Mouse (Mus musculus): ENCODE results near the gene Slc25a10. TPM values are rescaled to one million over a fixed set of nuclear protein-coding genes. Genes with fewer than 3 reads are reported as not detected.
A peak's percentile ranks its signal among the peaks of the same experiment; 100 is the strongest.

The Slc25a10 gene
- 65.5 and 70.6 TPM in 2 replicates for polyA plus RNA-seq (2014; fragmentation: Nextera tagmentation; extraction: Ambion mirVana)

- Histone ChIP-seq H3K4me3 (ENCODE audit: low read depth, low read length) (peak within 1 kb of the TSS; percentile 92), H3K9me3 (ENCODE audit: control insufficient read depth, low read length) (no peaks in the 10 kb centered on the region), H3K27ac (ENCODE audit: low read depth, low read length) (peak within 1 kb of the TSS; percentile 86), H3K9ac (ENCODE audit: low read depth, low read length) (peak within 1 kb of the TSS; percentile 95), H3K36me3 (ENCODE audit: control insufficient read depth, insufficient read depth, low read length) (peaks cover 36% of the 10 kb centered on the region), H3K27me3 (replicated peaks; ENCODE audit: control insufficient read depth, insufficient read depth, low read length) (no peaks in the 10 kb centered on the region), H3K4me2 (peak within 1 kb of the TSS; percentile 94), H3K4me1 (replicated peaks; ENCODE audit: control insufficient read depth, insufficient read depth, low read length) (peaks cover 42% of the 10 kb centered on the region)
- WGBS = under 1% methylated on average over 35 of the region's 35 CpGs
- DNase-seq (ENCODE audit: low spot score) (peak; percentile 88), ATAC-seq (replicated peaks; ENCODE audit: low FRiP score) (peak; percentile 84)
Measured at GRCm38 (mm10) chr11:120491317-120492023, at the start of gene Slc25a10. Gene Slc25a10 (plus strand): TSS chr11:120491840.

- no peak within 1 kb of the TSS for H3K27ac ChIP-seq (ENCODE audit: low read depth, low read length)
- ATAC-seq (replicated peaks; ENCODE audit: low FRiP score) = no peak
- H3K9ac ChIP-seq (ENCODE audit: low read depth, low read length) = no peak within 1 kb of the TSS
- WGBS = 83% methylated on average over 3 of the region's 3 CpGs
- H3K36me3 ChIP-seq (ENCODE audit: control insufficient read depth, insufficient read depth, low read length) = no peaks in the 10 kb centered on the region
- DNase-seq (ENCODE audit: low spot score) = no peak
- H3K4me2 ChIP-seq = no peak within 1 kb of the TSS
- no peaks in the 10 kb centered on the region for H3K27me3 ChIP-seq (replicated peaks; ENCODE audit: control insufficient read depth, insufficient read depth, low read length)
- H3K4me1 ChIP-seq (replicated peaks; ENCODE audit: control insufficient read depth, insufficient read depth, low read length) = peaks cover 2% of the 10 kb centered on the region; the same call in 1 of the 2 replicates
- H3K9me3 ChIP-seq (ENCODE audit: control insufficient read depth, low read length) = no peaks in the 10 kb centered on the region
- H3K4me3 ChIP-seq (ENCODE audit: low read depth, low read length) = no peak within 1 kb of the TSS
Measured at GRCm38 (mm10) chr11:120442344-120442743, 49.3 kb upstream of the Slc25a10 start, which contains the start of gene Tspan10. Gene Tspan10 (plus strand): TSS chr11:120442644.

- no peak overlapping the region for H3K9ac ChIP-seq (ENCODE audit: low read depth, low read length)
- H3K9me3 ChIP-seq (ENCODE audit: control insufficient read depth, low read length) = no peaks in the 10 kb centered on the region
- no peak for DNase-seq (ENCODE audit: low spot score)
- no peaks in the 10 kb centered on the region for H3K36me3 ChIP-seq (ENCODE audit: control insufficient read depth, insufficient read depth, low read length)
- no peak overlapping the region for H3K27ac ChIP-seq (ENCODE audit: low read depth, low read length)
- WGBS = 84% methylated on average over 3 of the region's 3 CpGs
- no peak overlapping the region for H3K4me2 ChIP-seq
- H3K27me3 ChIP-seq (replicated peaks; ENCODE audit: control insufficient read depth, insufficient read depth, low read length) = no peaks in the 10 kb centered on the region
- H3K4me3 ChIP-seq (ENCODE audit: low read depth, low read length) = no peak overlapping the region
- H3K4me1 ChIP-seq (replicated peaks; ENCODE audit: control insufficient read depth, insufficient read depth, low read length) = peaks cover 2% of the 10 kb centered on the region; the same call in 1 of the 2 replicates
- ATAC-seq (replicated peaks; ENCODE audit: low FRiP score) = no peak
Measured at GRCm38 (mm10) chr11:120442765-120443280, 48.8 kb upstream of the Slc25a10 start.

- no peak overlapping the region for H3K27ac ChIP-seq (ENCODE audit: low read depth, low read length)
Measured at GRCm38 (mm10) chr11:120444106-120444505, 47.5 kb upstream of the Slc25a10 start.

GRCm38 (mm10) chr11:120445475-120445874, 46.2 kb upstream of the Slc25a10 start:
- Histone ChIP-seq H3K4me2 (no peak overlapping the region), H3K36me3 (ENCODE audit: control insufficient read depth, insufficient read depth, low read length) (no peaks in the 10 kb centered on the region), H3K4me1 (replicated peaks; ENCODE audit: control insufficient read depth, insufficient read depth, low read length) (peaks cover 2% of the 10 kb centered on the region; the same call in 1 of the 2 replicates), H3K9me3 (ENCODE audit: control insufficient read depth, low read length) (no peaks in the 10 kb centered on the region), H3K27ac (ENCODE audit: low read depth, low read length) (no peak overlapping the region), H3K4me3 (ENCODE audit: low read depth, low read length) (no peak overlapping the region), H3K9ac (ENCODE audit: low read depth, low read length) (no peak overlapping the region), H3K27me3 (replicated peaks; ENCODE audit: control insufficient read depth, insufficient read depth, low read length) (no peaks in the 10 kb centered on the region)
- WGBS = 50% methylated on average over 3 of the region's 3 CpGs
- DNase-seq (ENCODE audit: low spot score) (no peak), ATAC-seq (replicated peaks; ENCODE audit: low FRiP score) (no peak)

More at GRCm38 (mm10) chr11:120444106-120444505, 47.5 kb upstream of the Slc25a10 start:
- DNase-seq (ENCODE audit: low spot score) = peak; percentile 19
- no peak for ATAC-seq (replicated peaks; ENCODE audit: low FRiP score)
- Histone ChIP-seq H3K36me3 (ENCODE audit: control insufficient read depth, insufficient read depth, low read length) (no peaks in the 10 kb centered on the region), H3K9me3 (ENCODE audit: control insufficient read depth, low read length) (no peaks in the 10 kb centered on the region), H3K4me1 (replicated peaks; ENCODE audit: control insufficient read depth, insufficient read depth, low read length) (peaks cover 2% of the 10 kb centered on the region; the same call in 1 of the 2 replicates), H3K9ac (ENCODE audit: low read depth, low read length) (no peak overlapping the region), H3K4me2 (no peak overlapping the region), H3K4me3 (ENCODE audit: low read depth, low read length) (no peak overlapping the region), H3K27me3 (replicated peaks; ENCODE audit: control insufficient read depth, insufficient read depth, low read length) (no peaks in the 10 kb centered on the region)
- WGBS = 61% methylated on average over 6 of the region's 6 CpGs

GRCm38 (mm10) chr11:120447179-120447578, 44.5 kb upstream of the Slc25a10 start:
- Histone ChIP-seq H3K27me3 (replicated peaks; ENCODE audit: control insufficient read depth, insufficient read depth, low read length) (no peaks in the 10 kb centered on the region), H3K9me3 (ENCODE audit: control insufficient read depth, low read length) (no peaks in the 10 kb centered on the region), H3K4me2 (no peak overlapping the region), H3K9ac (ENCODE audit: low read depth, low read length) (no peak overlapping the region), H3K4me3 (ENCODE audit: low read depth, low read length) (no peak overlapping the region), H3K36me3 (ENCODE audit: control insufficient read depth, insufficient read depth, low read length) (no peaks in the 10 kb centered on the region), H3K4me1 (replicated peaks; ENCODE audit: control insufficient read depth, insufficient read depth, low read length) (peaks cover 2% of the 10 kb centered on the region; the same call in 1 of the 2 replicates), H3K27ac (ENCODE audit: low read depth, low read length) (no peak overlapping the region)
- ATAC-seq (replicated peaks; ENCODE audit: low FRiP score) (no peak), DNase-seq (ENCODE audit: low spot score) (no peak)
- 78% methylated on average over 7 of the region's 7 CpGs for WGBS

GRCm38 (mm10) chr11:120452246-120452645, 39.4 kb upstream of the Slc25a10 start:
- no peaks in the 10 kb centered on the region for H3K9me3 ChIP-seq (ENCODE audit: control insufficient read depth, low read length)
- H3K4me2 ChIP-seq = no peak overlapping the region
- ATAC-seq (replicated peaks; ENCODE audit: low FRiP score) = no peak
- no peak overlapping the region for H3K4me3 ChIP-seq (ENCODE audit: low read depth, low read length)
- H3K27me3 ChIP-seq (replicated peaks; ENCODE audit: control insufficient read depth, insufficient read depth, low read length) = no peaks in the 10 kb centered on the region
- no peak for DNase-seq (ENCODE audit: low spot score)
- peaks cover 6% of the 10 kb centered on the region for H3K4me1 ChIP-seq (replicated peaks; ENCODE audit: control insufficient read depth, insufficient read depth, low read length)
- no peak overlapping the region for H3K9ac ChIP-seq (ENCODE audit: low read depth, low read length)
- WGBS = 75% methylated on average over 3 of the region's 3 CpGs
- no peak overlapping the region for H3K27ac ChIP-seq (ENCODE audit: low read depth, low read length)
- no peaks in the 10 kb centered on the region; the same call in 1 of the 2 replicates for H3K36me3 ChIP-seq (ENCODE audit: control insufficient read depth, insufficient read depth, low read length)

- ATAC-seq (replicated peaks; ENCODE audit: low FRiP score) (no peak), DNase-seq (ENCODE audit: low spot score) (no peak)
- Histone ChIP-seq H3K9ac (ENCODE audit: low read depth, low read length) (no peak within 1 kb of the TSS), H3K4me2 (no peak within 1 kb of the TSS), H3K9me3 (ENCODE audit: control insufficient read depth, low read length) (no peaks in the 10 kb centered on the region), H3K4me1 (replicated peaks; ENCODE audit: control insufficient read depth, insufficient read depth, low read length) (peaks cover 6% of the 10 kb centered on the region), H3K4me3 (ENCODE audit: low read depth, low read length) (no peak within 1 kb of the TSS), H3K27me3 (replicated peaks; ENCODE audit: control insufficient read depth, insufficient read depth, low read length) (no peaks in the 10 kb centered on the region), H3K27ac (ENCODE audit: low read depth, low read length) (no peak within 1 kb of the TSS), H3K36me3 (ENCODE audit: control insufficient read depth, insufficient read depth, low read length) (no peaks in the 10 kb centered on the region; the same call in 1 of the 2 replicates)
- WGBS = 86% methylated on average over 4 of the region's 4 CpGs
Measured at GRCm38 (mm10) chr11:120453306-120453705, 38.3 kb upstream of the Slc25a10 start, which contains the start of gene Pde6g. Gene Pde6g (minus strand): TSS chr11:120453500.
